Mouse (Mus musculus) liver, embryonic 11.5 days (tissue): ENCODE measurements around the gene Foxj3. TPM values are rescaled to one million over a fixed set of nuclear protein-coding genes. Genes with fewer than 3 reads are reported as not detected.
"Not testable (repeated sequence)": the region's sequence is repeated elsewhere in the genome, so short reads cannot be mapped to it uniquely, and the experiment has no call there.

ENCODE experiments used
- ATAC-seq: fragments of 200-750 bp; cut with Nextera tagmentation; replicated peaks from 2 replicates; pipeline ENCODE4 v1.8.0; 2017; ENCODE audit warnings: moderate number of reproducible peaks, mild to moderate bottlenecking, moderate TSS enrichment, moderate library complexity; ENCODE audit not compliant: low FRiP score
- DNase-seq: peaks from one replicate; pipeline ENCODE4 v3.0.0-alpha.2; 2017; ENCODE audit warnings: low spot score
- H3K27ac ChIP-seq: fragments of 300-500 bp; sonication (generic); 2 replicates; pipeline ENCODE4 v1.5.1; 2014; ENCODE audit warnings: mild to moderate bottlenecking, low read depth, low read length, control low read depth
- H3K27me3 ChIP-seq: fragments of 300-500 bp; sonication (generic); replicated peaks from 2 replicates; pipeline ENCODE4 v1.6.1; 2014; ENCODE audit warnings: low read length, mixed read lengths; ENCODE audit not compliant: control insufficient read depth, insufficient read depth
- H3K36me3 ChIP-seq: fragments of 300-500 bp; sonication (generic); 2 replicates; pipeline ENCODE4 v1.6.1; 2014; ENCODE audit warnings: mild to moderate bottlenecking, low read length, moderate library complexity, mixed read lengths; ENCODE audit not compliant: control insufficient read depth, insufficient read depth
- H3K4me1 ChIP-seq: fragments of 300-500 bp; sonication (generic); replicated peaks from 2 replicates; pipeline ENCODE4 v1.6.1; 2014; ENCODE audit warnings: low read length, mixed read lengths; ENCODE audit not compliant: control insufficient read depth, insufficient read depth
- H3K4me2 ChIP-seq: fragments of 300-500 bp; sonication (generic); 2 replicates; pipeline ENCODE4 v1.6.1; 2014; ENCODE audit warnings: mild to moderate bottlenecking, control low read depth, moderate library complexity
- H3K4me3 ChIP-seq: fragments of 300-500 bp; sonication (generic); 2 replicates; pipeline ENCODE4 v1.5.1; 2014; ENCODE audit warnings: low read depth, low read length, control low read depth
- H3K9ac ChIP-seq: fragments of 300-500 bp; sonication (generic); 2 replicates; pipeline ENCODE4 v1.6.1; 2014; ENCODE audit warnings: low read depth, low read length, control low read depth
- H3K9me3 ChIP-seq: fragments of 300-500 bp; sonication (generic); 2 replicates; pipeline ENCODE4 v1.6.1; 2016; ENCODE audit warnings: low read length, inconsistent platforms, mixed read lengths; ENCODE audit not compliant: control insufficient read depth
- WGBS: fragments of 180-500 bp; shearing (Covaris S2); extraction: QIAGEN DNeasy Blood & Tissue Kit; methylation state at CpG from one replicate; pipeline ENCODE4 v1.1.7; 2014; 5-methylcytosine and 5-hydroxymethylcytosine counted together
- polyA plus RNA-seq: library from polyadenylated mRNA; unstranded; fragments of >200 nt; fragmentation: Nextera tagmentation; extraction: Ambion mirVana; gene quantifications from 2 replicates; pipeline ENCODE4 v1.2.1, GENCODE M21; 2014

Foxj3 gene
- polyA plus RNA-seq, 1 experiment from 2014 or later = 16.5 TPM

DNA sequence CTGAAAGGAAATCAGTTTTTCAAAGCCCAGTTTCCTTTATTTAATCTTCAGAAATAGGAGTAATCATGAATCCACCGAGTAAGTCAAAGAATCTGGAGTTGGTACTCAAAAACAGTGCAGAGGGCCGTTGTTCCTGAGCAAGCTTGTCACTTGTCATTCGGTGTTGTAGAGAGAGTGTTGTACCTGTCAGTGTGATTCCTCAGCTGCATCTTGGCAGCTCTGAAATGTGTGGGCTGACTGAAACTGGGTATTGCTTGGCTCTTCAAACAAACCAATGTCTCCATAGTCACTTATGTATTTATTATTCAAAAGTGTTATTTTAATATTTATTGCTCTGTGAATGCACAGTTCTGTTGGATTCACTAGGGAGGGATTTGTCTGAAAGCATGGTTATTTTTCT lies 90.1 kb downstream of the Foxj3 start:
- ATAC-seq (no peak), DNase-seq (no peak)
- H3K36me3 ChIP-seq = 0 out of 2 replicates have a peak, but pooled peaks cover 7% of the 10 kb centered on the region
- no peak overlapping the region for H3K9ac ChIP-seq
- H3K4me2 ChIP-seq = no peak overlapping the region
- H3K27ac ChIP-seq = no peak overlapping the region
- H3K4me1 ChIP-seq = peaks cover 8% of the 10 kb centered on the region
- no peaks in the 10 kb centered on the region for H3K9me3 ChIP-seq
- WGBS = 91% methylated on average over 3 of the region's 3 CpGs
- no peaks in the 10 kb centered on the region for H3K27me3 ChIP-seq
- no peak overlapping the region for H3K4me3 ChIP-seq

DNA sequence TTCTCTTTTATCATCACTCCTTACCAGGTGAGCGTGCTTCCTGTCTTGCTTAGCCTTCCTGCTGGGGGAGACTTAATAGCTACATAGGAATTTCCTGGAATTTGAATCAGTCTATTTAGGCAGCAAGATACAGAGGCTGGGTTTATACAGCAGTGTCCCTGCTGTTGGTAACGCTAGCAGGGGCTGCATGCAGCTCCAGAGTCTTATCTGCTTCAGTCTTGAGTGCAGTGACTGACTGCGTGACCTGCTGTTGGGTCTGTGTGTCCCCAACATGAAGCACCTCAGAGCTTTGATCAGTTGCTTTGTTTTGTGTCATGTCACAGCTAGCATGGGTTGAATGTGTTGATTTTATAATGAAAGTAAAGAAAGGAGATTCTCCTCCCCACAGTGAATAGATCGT lies 90.5 kb downstream of the Foxj3 start:
- WGBS = 82% methylated on average over 4 of the region's 4 CpGs
- ATAC-seq = no peak
- H3K9ac ChIP-seq = no peak overlapping the region
- H3K4me2 ChIP-seq = no peak overlapping the region
- H3K36me3 ChIP-seq = 0 out of 2 replicates have a peak, but pooled peaks cover 7% of the 10 kb centered on the region
- no peak for DNase-seq
- H3K9me3 ChIP-seq = no peaks in the 10 kb centered on the region
- H3K4me1 ChIP-seq = peaks cover 8% of the 10 kb centered on the region
- H3K27ac ChIP-seq = no peak overlapping the region
- no peaks in the 10 kb centered on the region for H3K27me3 ChIP-seq
- no peak overlapping the region for H3K4me3 ChIP-seq

DNA sequence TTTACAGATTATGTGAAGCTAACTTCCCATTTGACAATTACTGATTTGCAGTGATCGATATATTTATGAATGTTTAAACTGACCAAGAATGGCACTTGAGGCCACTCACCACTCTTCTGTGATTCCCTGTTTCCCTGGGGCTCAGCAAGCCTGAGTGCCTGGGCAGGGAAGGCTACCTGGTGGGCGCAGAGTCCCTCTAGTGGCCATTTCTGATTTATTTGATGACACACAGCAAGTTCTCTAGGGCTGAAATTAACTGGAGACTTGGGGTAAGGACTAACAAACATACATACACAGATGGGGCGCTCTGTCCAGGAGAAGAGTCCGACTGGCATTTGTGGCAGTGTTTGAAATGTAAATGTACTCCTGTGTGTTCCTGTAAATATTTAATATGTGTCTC lies 91.6 kb downstream of the Foxj3 start:
- H3K27ac ChIP-seq, H3K4me3 ChIP-seq, H3K27me3 ChIP-seq, ATAC-seq, H3K4me2 ChIP-seq, H3K4me1 ChIP-seq, H3K9ac ChIP-seq, H3K9me3 ChIP-seq, H3K36me3 ChIP-seq, DNase-seq: not testable (repeated sequence)
- WGBS = 81% methylated on average over 4 of the region's 4 CpGs

DNA sequence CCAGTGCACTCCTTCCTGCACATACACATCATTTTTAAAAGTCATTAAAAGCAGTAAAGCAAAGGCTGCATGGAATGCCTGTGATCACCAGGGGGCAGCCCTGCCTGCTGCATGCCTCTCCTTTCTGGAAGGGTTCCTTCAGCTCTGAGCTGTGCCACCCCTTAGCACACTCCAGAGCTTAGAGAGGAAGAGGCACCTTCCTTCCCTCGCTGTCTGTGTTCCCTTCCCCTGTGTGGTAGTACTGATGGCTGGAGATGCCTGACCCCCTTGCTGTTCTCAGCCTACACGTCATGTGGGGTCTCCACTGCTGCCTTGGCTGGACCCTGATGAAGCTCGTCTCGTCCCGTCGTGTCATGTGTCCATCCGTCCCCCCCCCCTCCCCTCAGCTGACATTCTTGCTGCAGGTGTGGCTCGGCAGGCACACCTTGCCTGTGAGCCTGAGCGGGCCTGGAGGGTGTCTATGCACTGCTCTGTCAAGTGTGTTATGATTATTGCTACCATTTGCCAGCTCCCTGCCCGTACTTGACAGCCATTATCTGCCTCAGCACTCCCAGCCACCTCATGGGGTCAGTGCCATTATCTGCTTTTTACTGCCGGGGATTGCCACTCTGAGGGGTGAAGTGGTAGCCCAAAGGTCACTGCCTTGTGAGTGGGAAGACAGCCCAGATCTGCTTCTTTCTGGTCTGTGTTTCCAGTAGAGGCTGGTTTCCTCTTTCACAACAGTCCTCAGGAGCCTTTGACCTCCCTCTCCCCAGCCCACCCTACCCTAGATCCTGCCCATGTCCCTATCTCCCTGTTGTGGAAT lies 94.5 kb downstream of the Foxj3 start:
- peaks cover 8% of the 10 kb centered on the region for H3K4me1 ChIP-seq

DNA sequence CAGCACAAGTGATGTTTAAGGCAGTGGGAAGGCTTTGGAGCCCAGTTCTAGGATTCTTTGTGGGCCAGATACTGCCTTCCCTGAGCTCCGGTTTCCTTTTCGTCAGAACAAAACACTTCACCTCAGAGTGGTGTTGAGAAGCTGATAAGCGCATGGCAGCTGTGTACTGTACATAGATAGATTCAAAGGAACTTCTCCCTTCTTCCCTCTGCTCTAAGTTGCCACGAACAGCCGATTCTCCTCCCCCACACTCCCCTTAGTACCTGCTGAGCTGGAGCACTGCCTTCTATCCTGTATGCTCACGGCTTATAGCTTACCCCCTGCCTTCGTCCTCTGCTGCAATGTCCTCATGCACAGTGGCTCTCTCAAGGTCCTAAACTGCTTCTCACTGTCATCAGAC lies 95.9 kb downstream of the Foxj3 start:
- Histone ChIP-seq H3K4me1 (peaks cover 12% of the 10 kb centered on the region), H3K9ac (no peak overlapping the region), H3K27me3 (no peaks in the 10 kb centered on the region), H3K4me3 (no peak overlapping the region), H3K27ac (no peak overlapping the region), H3K36me3 (0 out of 2 replicates have a peak, but pooled peaks cover 3% of the 10 kb centered on the region), H3K4me2 (no peak overlapping the region), H3K9me3 (no peaks in the 10 kb centered on the region)
- ATAC-seq (no peak), DNase-seq (no peak)
- 47% methylated on average over 7 of the region's 7 CpGs for WGBS

More for the DNA sequence above, 94.5 kb downstream of the Foxj3 start:
- Histone ChIP-seq H3K27me3 (no peaks in the 10 kb centered on the region), H3K27ac (no peak overlapping the region; the same call in 1 of the 2 replicates), H3K4me3 (no peak overlapping the region), H3K4me2 (no peak overlapping the region), H3K36me3 (0 out of 2 replicates have a peak, but pooled peaks cover 3% of the 10 kb centered on the region), H3K9ac (no peak overlapping the region), H3K9me3 (no peaks in the 10 kb centered on the region)
- DNase-seq = no peak
- WGBS = 48% methylated on average over 11 of the region's 11 CpGs
- peak; percentile 65 for ATAC-seq

DNA sequence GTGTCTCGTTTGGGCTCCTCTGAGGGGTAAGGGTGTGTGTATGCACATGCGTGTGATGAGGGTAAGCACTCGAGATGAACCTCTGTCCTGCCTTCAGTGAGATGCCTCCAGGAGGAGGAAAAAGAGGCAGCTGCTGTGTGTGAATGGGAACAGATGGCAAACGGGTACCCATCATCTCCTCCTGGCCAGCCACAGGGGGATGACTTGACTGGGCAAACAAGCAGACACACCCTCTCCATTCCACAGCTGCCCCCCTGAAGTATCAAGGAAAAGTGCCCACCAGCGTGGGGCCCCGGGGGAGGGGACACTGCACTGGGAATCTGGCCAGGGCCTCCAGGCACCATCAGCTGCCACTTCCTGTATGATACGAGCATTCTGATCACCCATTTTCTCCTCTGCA lies 96.5 kb downstream of the Foxj3 start:
- H3K4me3 ChIP-seq = no peak overlapping the region
- H3K9me3 ChIP-seq = no peaks in the 10 kb centered on the region
- DNase-seq = no peak
- H3K4me1 ChIP-seq = peaks cover 12% of the 10 kb centered on the region
- no peak overlapping the region for H3K27ac ChIP-seq
- H3K36me3 ChIP-seq = 0 out of 2 replicates have a peak, but pooled peaks cover 3% of the 10 kb centered on the region
- H3K27me3 ChIP-seq = no peaks in the 10 kb centered on the region
- H3K4me2 ChIP-seq = no peak overlapping the region
- no peak overlapping the region for H3K9ac ChIP-seq
- 67% methylated on average over 7 of the region's 7 CpGs for WGBS
- no peak for ATAC-seq

DNA sequence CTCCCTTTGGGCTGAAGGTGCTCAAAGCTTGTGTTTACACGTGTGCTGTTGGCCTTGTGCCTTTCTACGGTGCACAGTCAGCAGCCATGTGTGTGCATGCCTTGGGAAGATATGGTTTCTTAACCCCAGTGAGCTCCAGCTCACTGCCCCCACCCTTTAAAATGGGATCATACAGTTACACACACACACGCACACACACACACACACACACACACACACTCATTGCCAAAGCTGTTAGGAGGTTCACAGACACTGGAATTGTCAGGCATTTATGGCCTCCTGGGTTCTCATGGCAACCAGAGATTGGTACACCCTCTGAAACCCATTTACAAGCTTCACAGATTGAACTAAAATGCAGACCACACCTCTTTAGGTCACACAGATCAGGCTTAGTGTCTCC lies 97.1 kb downstream of the Foxj3 start:
- no peaks in the 10 kb centered on the region for H3K27me3 ChIP-seq
- no peaks in the 10 kb centered on the region for H3K9me3 ChIP-seq
- 78% methylated on average over 3 of the region's 3 CpGs for WGBS
- ATAC-seq (no peak), DNase-seq (no peak)
- H3K4me3 ChIP-seq = no peak overlapping the region
- no peak overlapping the region for H3K9ac ChIP-seq
- no peak overlapping the region for H3K27ac ChIP-seq
- 0 out of 2 replicates have a peak, but pooled peaks cover 3% of the 10 kb centered on the region for H3K36me3 ChIP-seq
- no peak overlapping the region for H3K4me2 ChIP-seq
- peaks cover 12% of the 10 kb centered on the region for H3K4me1 ChIP-seq

DNA sequence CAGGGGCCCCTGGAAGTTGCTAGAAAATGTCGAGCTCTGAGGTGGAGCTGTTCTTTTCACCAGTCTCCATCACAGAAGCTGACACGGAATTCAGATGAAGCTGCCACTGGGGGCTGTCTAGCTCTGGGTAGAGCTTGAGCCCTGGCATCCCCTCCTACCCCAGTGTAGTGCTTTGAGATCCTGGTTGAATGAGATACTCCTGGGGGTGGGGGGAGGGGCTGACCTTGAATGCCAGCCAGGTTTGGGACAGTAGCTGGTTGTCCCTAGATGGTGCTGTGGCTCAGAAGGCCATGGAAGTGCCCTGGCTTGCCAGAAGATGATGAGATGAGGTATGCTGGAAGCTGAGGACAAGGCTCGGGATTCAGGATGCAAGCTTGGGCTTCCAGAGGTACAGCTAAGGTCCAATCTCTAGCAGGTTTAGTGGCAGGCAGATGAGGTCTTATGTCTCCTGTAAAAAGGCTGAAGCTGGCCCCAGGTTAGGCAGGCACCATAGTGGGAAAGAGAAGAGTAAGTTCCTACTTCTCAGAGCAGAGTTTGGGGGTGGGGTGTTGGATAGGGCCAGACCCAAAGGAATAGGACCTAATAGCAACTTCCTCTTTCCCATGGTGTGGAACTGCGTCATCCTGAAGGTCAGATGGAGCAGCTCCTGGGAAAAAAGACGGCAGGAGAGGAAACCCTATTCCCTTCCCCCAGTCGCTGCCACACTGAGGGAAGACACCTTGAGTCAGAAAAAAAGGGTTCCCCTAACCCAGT lies 98.3 kb downstream of the Foxj3 start:
- Histone ChIP-seq H3K36me3 (0 out of 2 replicates have a peak, but pooled peaks cover 3% of the 10 kb centered on the region), H3K27me3 (no peaks in the 10 kb centered on the region), H3K4me2 (no peak overlapping the region), H3K9me3 (no peaks in the 10 kb centered on the region), H3K9ac (no peak overlapping the region), H3K4me1 (peaks cover 12% of the 10 kb centered on the region), H3K4me3 (no peak overlapping the region), H3K27ac (no peak overlapping the region)
- 54% methylated on average over 6 of the region's 6 CpGs for WGBS
- ATAC-seq (no peak), DNase-seq (no peak)
